23 mouse cellular contexts compared by ENCODE assay signal in the genomic region with DNA sequence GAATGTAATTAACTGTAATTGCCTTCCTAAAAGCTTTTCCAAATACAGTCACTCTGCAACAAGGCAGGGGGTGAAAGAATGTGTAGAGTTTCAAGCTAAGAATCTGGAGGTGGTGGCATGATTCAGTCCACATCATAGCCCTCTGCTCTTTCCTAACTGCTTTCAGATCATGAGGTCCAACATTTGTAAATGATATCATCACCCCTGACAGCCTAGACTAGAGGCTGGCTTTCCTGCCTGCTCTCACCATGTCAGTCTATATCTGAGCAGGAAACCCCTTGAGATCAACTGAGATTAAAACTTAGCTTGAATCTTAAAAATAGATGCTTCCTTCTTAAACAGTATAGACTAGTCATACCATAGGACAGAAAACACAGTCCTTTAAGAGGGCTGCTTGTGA.
A peak's percentile ranks its signal among the peaks of the same experiment; 100 is the strongest.
DNase-seq lines count a peak whose midpoint lies in the region; ATAC-seq and TF ChIP-seq lines count a peak whose summit lies in the region.
"Had no signal": no experiment of that assay in that cellular context is flagged by ENCODE, and none has a peak within 500 bp of the region (broad histone marks: within the 10 kb centered on the region; RNA-seq: fewer than 3 reads in every experiment).

No protein-coding gene starts in this region.

- H3K4me1 ChIP-seq in embryonic fibroblast, embryonic 13.5 days (ENCODE audit: control insufficient read depth, insufficient read depth, low read length) = no peaks in the 10 kb centered on the region
- H3K4me1 ChIP-seq in kidney, embryonic 15.5 days = no peaks in the 10 kb centered on the region
- H3K4me1 ChIP-seq: forebrain, embryonic 12.5 days; forebrain, embryonic 15.5 days; hindbrain, embryonic 12.5 days; hindbrain, embryonic 15.5 days; intestine, embryonic 15.5 days had no signal

- peaks cover 3% of the 10 kb centered on the region; the same call in 1 of the 2 replicates for H3K9me3 ChIP-seq in kidney, embryonic 15.5 days (replicated peaks)
- H3K9me3 ChIP-seq: forebrain, embryonic 12.5 days; forebrain, embryonic 15.5 days; hindbrain, embryonic 12.5 days; hindbrain, embryonic 15.5 days; intestine, embryonic 15.5 days had no signal

- peak; percentile 47 for DNase-seq in NIH3T3 (ENCODE audit: low read depth)
- DNase-seq in layer of hippocampus, postnatal 10 days (ENCODE audit: low spot score in 2 of 2) = no peak
- no peak for DNase-seq in urinary bladder, postnatal 4 days (ENCODE audit: low spot score in 2 of 2)
- DNase-seq in heart, adult 9 months (ENCODE audit: low spot score in 2 of 2) = no peak
- DNase-seq: adrenal gland, postnatal 14 days; B cell, adult 2 months; cerebellum, adult 11-12 months; cerebellum, adult 9-10 months; cerebellum, postnatal 14 days; gastrocnemius, postnatal 36 days; heart, adult 2 months; kidney, adult 11 months; kidney, adult 8-10 months had no signal

- no peak for TF ChIP-seq CTCF in embryonic fibroblast, embryonic 13.5 days (IDR thresholded peaks at IDR 0.05; ENCODE audit: borderline replicate concordance, insufficient read depth, low read length)

- H3K4me3 ChIP-seq in embryonic fibroblast, embryonic 13.5 days (ENCODE audit: insufficient read depth, low read length) = no peak overlapping the region
- no peak overlapping the region for H3K4me3 ChIP-seq in kidney, embryonic 15.5 days (replicated peaks)
- H3K4me3 ChIP-seq: forebrain, embryonic 12.5 days; forebrain, embryonic 15.5 days; heart, adult 2 months; hindbrain, embryonic 12.5 days; hindbrain, embryonic 15.5 days; intestine, embryonic 15.5 days had no signal

- peak overlapping the region; percentile 50; the same call in 1 of the 2 replicates for H3K27ac ChIP-seq in embryonic fibroblast, embryonic 13.5 days (ENCODE audit: insufficient read depth, low read length)
- H3K27ac ChIP-seq in kidney, embryonic 15.5 days = no peak overlapping the region
- H3K27ac ChIP-seq: forebrain, embryonic 12.5 days; forebrain, embryonic 15.5 days; heart, adult 2 months; hindbrain, embryonic 12.5 days; hindbrain, embryonic 15.5 days; intestine, embryonic 15.5 days had no signal

- TF ChIP-seq POLR2A in embryonic fibroblast, embryonic 13.5 days (IDR thresholded peaks at IDR 0.05; ENCODE audit: low read depth, low read length) = no peak

- H3K27me3 ChIP-seq in kidney, embryonic 15.5 days = no peaks in the 10 kb centered on the region
- H3K27me3 ChIP-seq: forebrain, embryonic 12.5 days; forebrain, embryonic 15.5 days; hindbrain, embryonic 12.5 days; hindbrain, embryonic 15.5 days; intestine, embryonic 15.5 days had no signal

- no peak overlapping the region for H3K4me2 ChIP-seq in kidney, embryonic 15.5 days
- H3K4me2 ChIP-seq: forebrain, embryonic 12.5 days; forebrain, embryonic 15.5 days; heart, embryonic 11.5 days; hindbrain, embryonic 12.5 days; hindbrain, embryonic 15.5 days; intestine, embryonic 15.5 days had no signal

- H3K36me3 ChIP-seq in kidney, embryonic 15.5 days = no peaks in the 10 kb centered on the region
- H3K36me3 ChIP-seq: forebrain, embryonic 12.5 days; forebrain, embryonic 15.5 days; hindbrain, embryonic 12.5 days; hindbrain, embryonic 15.5 days; intestine, embryonic 15.5 days had no signal

- ATAC-seq in CD4-positive, CD25-positive, alpha-beta regulatory T cell, adult 4 months = peak; percentile 49
- no peak for ATAC-seq in kidney, embryonic 15.5 days (replicated peaks; ENCODE audit: low FRiP score)
- ATAC-seq: activated CD4-positive, CD25-positive, alpha-beta regulatory T cell, adult 4 months; forebrain, embryonic 15.5 days; intestine, embryonic 15.5 days had no signal

- H3K9ac ChIP-seq in kidney, embryonic 15.5 days = no peak overlapping the region
- H3K9ac ChIP-seq: forebrain, embryonic 12.5 days; forebrain, embryonic 15.5 days; hindbrain, embryonic 12.5 days; hindbrain, embryonic 15.5 days; intestine, embryonic 15.5 days had no signal
